Comparison of ENCODE assay signal across 15 mouse cellular contexts in the genomic region with DNA sequence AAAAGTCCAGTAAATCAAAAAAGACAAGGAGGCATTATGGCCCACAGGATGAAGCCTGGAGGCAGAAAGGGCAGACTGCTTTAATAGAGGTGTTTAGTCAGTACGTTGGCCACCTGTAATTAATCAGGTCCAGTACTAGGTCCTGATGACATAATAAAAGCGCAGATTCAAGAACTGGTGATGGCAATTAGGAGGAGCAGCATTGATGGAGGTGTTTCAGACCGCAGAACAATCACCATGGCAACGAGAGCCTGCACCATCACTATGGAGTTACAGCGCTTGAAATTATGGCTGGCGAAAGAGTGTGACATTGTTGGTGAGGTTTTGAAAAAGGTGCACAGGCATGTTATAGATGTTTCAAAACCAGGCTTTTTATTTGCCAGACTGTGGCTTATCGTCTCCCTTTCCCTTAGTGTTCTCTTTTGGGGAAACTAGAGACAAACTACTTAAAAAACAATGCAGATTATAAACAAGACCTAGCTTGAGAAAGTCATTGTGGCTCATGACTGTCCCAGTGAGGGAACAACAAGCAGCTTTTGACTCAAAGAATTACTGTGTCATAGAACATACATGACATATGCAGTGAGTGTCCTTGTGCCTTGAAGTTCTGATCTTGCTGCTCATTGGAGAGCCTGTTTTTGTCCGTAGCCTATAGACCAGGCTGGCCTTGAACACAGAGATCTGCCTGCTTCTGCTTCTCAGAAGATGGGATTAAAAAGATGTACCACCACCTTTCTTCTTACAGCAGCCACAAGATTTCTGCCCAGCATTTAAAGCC. TPM values are rescaled to one million over a fixed set of nuclear protein-coding genes. Genes with fewer than 3 reads are reported as not detected.
A peak's percentile ranks its signal among the peaks of the same experiment; 100 is the strongest.
DNase-seq lines count a peak whose midpoint lies in the region; ATAC-seq and TF ChIP-seq lines count a peak whose summit lies in the region.
"Had no signal": no experiment of that assay in that cellular context is flagged by ENCODE, and none has a peak within 500 bp of the region (broad histone marks: within the 10 kb centered on the region; RNA-seq: fewer than 3 reads in every experiment).

No protein-coding gene starts in this region.

- no peak for DNase-seq in midbrain, embryonic 10.5 days (ENCODE audit: low spot score)
- peak; percentile 72 for DNase-seq in hindbrain, postnatal 0 days (ENCODE audit: low spot score)
- DNase-seq in urinary bladder, postnatal 10 days (ENCODE audit: low spot score): no peak
- DNase-seq in spleen, postnatal 14 days (ENCODE audit: low spot score in 2 of 2): no peak
- DNase-seq: adrenal gland, postnatal 14 days; cerebellum, adult 11-12 months; gastrocnemius, postnatal 14 days; lung, postnatal 14 days; spleen, adult 18-20 months; thymus, adult 18-20 months had no signal

- no peak overlapping the region for H3K4me3 ChIP-seq in midbrain, embryonic 13.5 days (replicated peaks)
- H3K4me3 ChIP-seq in midbrain, embryonic 10.5 days: no peak overlapping the region
- H3K4me3 ChIP-seq in forebrain, embryonic 15.5 days: no peak overlapping the region
- H3K4me3 ChIP-seq in hindbrain, postnatal 0 days (ENCODE audit: low read length): no peak overlapping the region
- H3K4me3 ChIP-seq in neural tube, embryonic 15.5 days (replicated peaks): no peak overlapping the region

- H3K27me3 ChIP-seq in midbrain, embryonic 13.5 days: peaks cover 3% of the 10 kb centered on the region; the same call in 1 of the 2 replicates
- no peaks in the 10 kb centered on the region for H3K27me3 ChIP-seq in midbrain, embryonic 10.5 days (ENCODE audit: low read depth, poor library complexity, severe bottlenecking)
- H3K27me3 ChIP-seq in forebrain, embryonic 15.5 days: no peaks in the 10 kb centered on the region
- no peaks in the 10 kb centered on the region for H3K27me3 ChIP-seq in hindbrain, postnatal 0 days (ENCODE audit: insufficient read depth, low read length)
- H3K27me3 ChIP-seq in neural tube, embryonic 15.5 days (replicated peaks): peaks cover 8% of the 10 kb centered on the region
- H3K27me3 ChIP-seq: CH12.LX had no signal

- H3K27ac ChIP-seq in midbrain, embryonic 13.5 days: 0 out of 2 replicates have a peak overlapping the region, but pooled peaks have one; percentile 1
- H3K27ac ChIP-seq in midbrain, embryonic 10.5 days (replicated peaks): no peak overlapping the region
- no peak overlapping the region for H3K27ac ChIP-seq in forebrain, embryonic 15.5 days (replicated peaks)
- H3K27ac ChIP-seq in hindbrain, postnatal 0 days: no peak overlapping the region
- 0 out of 2 replicates have a peak overlapping the region, but pooled peaks have one; percentile 37 for H3K27ac ChIP-seq in neural tube, embryonic 15.5 days (replicated peaks)

- peak; percentile 71; the same call in 1 of the 2 replicates for ATAC-seq in midbrain, embryonic 13.5 days
- ATAC-seq in forebrain, embryonic 15.5 days (replicated peaks): peak; percentile 75
- peak; percentile 71; the same call in 1 of the 2 replicates for ATAC-seq in hindbrain, postnatal 0 days
- ATAC-seq in neural tube, embryonic 15.5 days (ENCODE audit: low FRiP score): peak; percentile 76
- ATAC-seq: intestine, postnatal 0 days had no signal

- no peak overlapping the region for H3K9ac ChIP-seq in midbrain, embryonic 13.5 days (replicated peaks)
- H3K9ac ChIP-seq in forebrain, embryonic 15.5 days (replicated peaks): no peak overlapping the region
- no peak overlapping the region for H3K9ac ChIP-seq in hindbrain, postnatal 0 days (replicated peaks; ENCODE audit: low read length)
- no peak overlapping the region for H3K9ac ChIP-seq in neural tube, embryonic 15.5 days (replicated peaks)

- no peaks in the 10 kb centered on the region for H3K9me3 ChIP-seq in midbrain, embryonic 13.5 days
- H3K9me3 ChIP-seq in midbrain, embryonic 10.5 days (replicated peaks): no peaks in the 10 kb centered on the region
- no peaks in the 10 kb centered on the region for H3K9me3 ChIP-seq in forebrain, embryonic 15.5 days
- H3K9me3 ChIP-seq in hindbrain, postnatal 0 days (ENCODE audit: low read length): no peaks in the 10 kb centered on the region
- no peaks in the 10 kb centered on the region for H3K9me3 ChIP-seq in neural tube, embryonic 15.5 days (replicated peaks)

- no peaks in the 10 kb centered on the region for H3K36me3 ChIP-seq in midbrain, embryonic 13.5 days
- no peaks in the 10 kb centered on the region for H3K36me3 ChIP-seq in midbrain, embryonic 10.5 days
- no peaks in the 10 kb centered on the region for H3K36me3 ChIP-seq in forebrain, embryonic 15.5 days
- no peaks in the 10 kb centered on the region for H3K36me3 ChIP-seq in hindbrain, postnatal 0 days (ENCODE audit: insufficient read depth, low read length)
- H3K36me3 ChIP-seq in neural tube, embryonic 15.5 days: no peaks in the 10 kb centered on the region

- TF ChIP-seq CTCF in hindbrain, postnatal 0 days (IDR thresholded peaks at IDR 0.05; ENCODE audit: low read depth): no peak

- peaks cover 14% of the 10 kb centered on the region for H3K4me1 ChIP-seq in midbrain, embryonic 13.5 days (replicated peaks)
- H3K4me1 ChIP-seq in midbrain, embryonic 10.5 days: peaks cover 28% of the 10 kb centered on the region
- peaks cover 15% of the 10 kb centered on the region for H3K4me1 ChIP-seq in forebrain, embryonic 15.5 days
- H3K4me1 ChIP-seq in hindbrain, postnatal 0 days (ENCODE audit: insufficient read depth, low read length): no peaks in the 10 kb centered on the region
- peaks cover 9% of the 10 kb centered on the region for H3K4me1 ChIP-seq in neural tube, embryonic 15.5 days

- WGBS in midbrain, embryonic 13.5 days: 37% methylated on average over 8 of the region's 8 CpGs
- 68% methylated on average over 8 of the region's 8 CpGs for WGBS in midbrain, embryonic 10.5 days
- 24% methylated on average over 8 of the region's 8 CpGs for WGBS in forebrain, embryonic 15.5 days
- 29% methylated on average over 8 of the region's 8 CpGs for WGBS in hindbrain, postnatal 0 days
- WGBS in neural tube, embryonic 15.5 days: 27% methylated on average over 8 of the region's 8 CpGs

- H3K4me2 ChIP-seq in midbrain, embryonic 13.5 days (replicated peaks): no peak overlapping the region
- H3K4me2 ChIP-seq in forebrain, embryonic 15.5 days (replicated peaks): no peak overlapping the region
- no peak overlapping the region for H3K4me2 ChIP-seq in hindbrain, postnatal 0 days (ENCODE audit: low read depth, low read length)
- no peak overlapping the region for H3K4me2 ChIP-seq in neural tube, embryonic 15.5 days

RNA-seq across cellular contexts. Expression of a gene that starts 34.4 kb away (rescaled TPM):
- polyA plus RNA-seq in midbrain, embryonic 13.5 days (2015; fragmentation: Nextera tagmentation; extraction: Ambion mirVana): 79.8 and 83.0 TPM in 2 replicates
- 70.2 and 70.3 TPM in 2 replicates for polyA plus RNA-seq in midbrain, embryonic 10.5 days (2016; fragmentation: Nextera tagmentation; extraction: Ambion mirVana)
- polyA plus RNA-seq in forebrain, embryonic 15.5 days (2015; fragmentation: Nextera tagmentation; extraction: Ambion mirVana): 94.6 and 101 TPM in 2 replicates
- 38.6 and 51.5 TPM in 2 replicates for total RNA-seq in hindbrain, postnatal 0 days (2014; rRNA removed)
- polyA plus RNA-seq in hindbrain, postnatal 0 days (2015; fragmentation: Nextera tagmentation; extraction: Ambion mirVana): 52.7 and 55.7 TPM in 2 replicates
- 69.3 and 72.4 TPM in 2 replicates for polyA plus RNA-seq in neural tube, embryonic 15.5 days (2015; fragmentation: Nextera tagmentation; extraction: Ambion mirVana)

Comparison
In these comparisons a context has a peak if more than half of its experiments do, and no peak if none do; other contexts are left out.
1. H3K27ac ChIP-seq: peak in midbrain, embryonic 13.5 days (single experiment) and neural tube, embryonic 15.5 days (single experiment); none in midbrain, embryonic 10.5 days (single experiment), forebrain, embryonic 15.5 days (single experiment) and hindbrain, postnatal 0 days (single experiment).
2. Peak in every context shown above with its lines, with median percentiles within 50 percentile points of each other: ATAC-seq.